Mouse (Mus musculus): ENCODE results near the gene Retreg1. TPM values are rescaled to one million over a fixed set of nuclear protein-coding genes. Genes with fewer than 3 reads are reported as not detected.

Retreg1 gene
- polyA plus RNA-seq, 1 experiment from 2014 or later = 44.9 TPM

DNA sequence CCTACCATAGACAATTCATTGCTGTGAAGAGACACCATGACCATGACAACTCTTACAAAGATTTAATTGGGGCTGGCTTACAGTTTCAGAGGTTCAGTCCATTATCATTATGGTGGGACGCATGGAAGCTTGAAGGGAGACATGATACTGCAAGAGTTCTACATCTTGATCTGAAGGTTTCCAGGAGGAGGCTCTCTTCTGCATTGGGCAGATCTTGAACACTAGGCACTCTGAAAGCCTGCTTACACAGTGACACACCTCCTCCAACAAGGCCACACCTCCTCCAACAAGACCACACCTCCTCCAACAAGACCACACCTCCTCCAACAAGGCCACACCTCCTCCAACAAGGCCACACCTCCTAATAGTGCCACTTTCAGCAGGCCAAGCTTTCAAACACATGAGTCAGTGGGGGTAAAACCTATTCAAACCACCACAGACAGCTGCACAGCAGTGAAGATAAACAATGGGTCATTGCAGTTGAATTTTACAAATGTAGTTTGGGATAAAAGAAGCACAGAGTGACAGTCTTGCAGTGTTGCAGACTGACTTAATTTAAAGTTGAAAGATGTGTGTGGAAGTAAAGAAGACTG is 4.7 kb downstream of the Retreg1 start:
- Histone ChIP-seq H3K36me3 (ENCODE audit: inconsistent target) (no peaks in the 10 kb centered on the region; the same call in 1 of the 2 replicates), H3K4me3 (ENCODE audit: inconsistent target) (no peak overlapping the region), H3K79me2 (ENCODE audit: inconsistent target) (peaks cover 93% of the 10 kb centered on the region), H3K27ac (no peak overlapping the region)
- WGBS (ENCODE audit: missing documents) = 92% methylated on average over 1 of the region's 1 CpGs

GRCm38 (mm10) chr15:25850552-25850951 is 7.6 kb downstream of the Retreg1 start:
- H3K27ac ChIP-seq = no peak overlapping the region
- WGBS (ENCODE audit: missing documents) = 96% methylated on average over 10 of the region's 11 CpGs
- H3K4me3 ChIP-seq (ENCODE audit: inconsistent target) = no peak overlapping the region
- no peaks in the 10 kb centered on the region; the same call in 1 of the 2 replicates for H3K36me3 ChIP-seq (ENCODE audit: inconsistent target)
- H3K79me2 ChIP-seq (ENCODE audit: inconsistent target) = peaks cover 100% of the 10 kb centered on the region

DNA sequence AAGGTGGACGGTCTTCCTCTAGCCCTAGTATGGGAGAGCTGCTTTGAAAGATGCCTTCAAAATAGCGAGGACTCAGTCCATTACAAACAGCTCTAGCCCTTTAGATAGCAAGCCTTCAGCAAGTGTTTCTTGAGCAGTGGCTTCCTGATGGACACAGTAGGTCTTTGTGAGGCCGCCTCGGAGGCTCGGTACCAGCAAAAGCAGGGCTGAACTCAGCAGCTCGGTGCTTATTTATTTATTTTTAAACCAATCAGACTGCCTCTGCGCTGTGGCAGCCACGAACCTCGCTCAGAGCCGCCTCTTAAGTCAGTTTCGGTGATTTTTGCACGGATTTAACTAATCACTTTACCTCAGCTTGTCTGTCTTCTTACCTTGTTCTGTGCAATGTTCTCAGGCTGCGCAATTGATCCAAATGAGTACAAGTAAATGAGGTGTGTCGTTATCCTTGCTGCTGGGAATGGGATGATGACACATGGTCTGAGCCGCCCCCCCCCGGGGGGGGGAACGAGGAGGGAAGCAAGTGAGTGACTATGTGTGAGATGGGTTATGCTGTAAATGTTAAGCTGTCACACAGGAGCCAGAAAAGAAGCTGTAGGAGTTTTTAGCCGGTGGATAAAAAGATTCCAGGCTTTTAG is 11.4 kb downstream of the Retreg1 start:
- H3K4me3 ChIP-seq (ENCODE audit: inconsistent target) = no peak overlapping the region
- peaks cover 100% of the 10 kb centered on the region for H3K79me2 ChIP-seq (ENCODE audit: inconsistent target)
- H3K36me3 ChIP-seq (ENCODE audit: inconsistent target) = no peaks in the 10 kb centered on the region; the same call in 1 of the 2 replicates
- WGBS (ENCODE audit: missing documents) = 88% methylated on average over 16 of the region's 18 CpGs
- no peak overlapping the region for H3K27ac ChIP-seq

DNA sequence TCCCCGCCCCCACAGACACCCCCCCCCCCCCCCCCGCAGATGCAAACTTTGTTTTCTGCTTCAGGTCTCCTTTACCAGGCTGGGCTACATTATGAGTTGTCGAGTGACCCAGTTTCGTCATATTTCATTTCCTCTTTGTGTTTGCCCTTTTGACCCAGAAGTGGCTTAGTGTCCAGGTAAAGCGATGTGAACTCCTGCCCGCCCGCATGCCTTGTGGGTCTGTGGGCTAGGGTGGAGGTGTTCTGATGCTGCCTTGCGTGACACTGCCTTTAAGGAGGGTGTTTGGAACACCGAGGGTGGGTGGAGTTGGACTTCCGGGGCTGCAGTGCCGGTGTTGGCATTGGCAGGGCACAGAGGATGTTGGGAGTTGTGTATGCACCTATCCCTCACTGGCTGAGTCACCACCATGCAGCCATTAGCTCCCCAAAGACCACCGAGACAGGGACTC is 15.7 kb downstream of the Retreg1 start:
- WGBS (ENCODE audit: missing documents) = 46% methylated on average over 10 of the region's 12 CpGs
- Histone ChIP-seq H3K79me2 (ENCODE audit: inconsistent target) (peaks cover 89% of the 10 kb centered on the region), H3K4me3 (ENCODE audit: inconsistent target) (no peak overlapping the region), H3K27ac (no peak overlapping the region), H3K36me3 (ENCODE audit: inconsistent target) (no peaks in the 10 kb centered on the region)

GRCm38 (mm10) chr15:25859469-25859868 is 16.5 kb downstream of the Retreg1 start:
- H3K27ac ChIP-seq = no peak overlapping the region
- no peaks in the 10 kb centered on the region for H3K36me3 ChIP-seq (ENCODE audit: inconsistent target)
- peaks cover 89% of the 10 kb centered on the region for H3K79me2 ChIP-seq (ENCODE audit: inconsistent target)
- WGBS (ENCODE audit: missing documents) = 31% methylated on average over 3 of the region's 3 CpGs
- no peak overlapping the region for H3K4me3 ChIP-seq (ENCODE audit: inconsistent target)

GRCm38 (mm10) chr15:25861900-25862299 is 18.9 kb downstream of the Retreg1 start:
- Histone ChIP-seq H3K36me3 (ENCODE audit: inconsistent target) (no peaks in the 10 kb centered on the region), H3K27ac (peak overlapping the region; percentile 53), H3K79me2 (ENCODE audit: inconsistent target) (peaks cover 89% of the 10 kb centered on the region), H3K4me3 (ENCODE audit: inconsistent target) (no peak overlapping the region)
- 27% methylated on average over 6 of the region's 7 CpGs for WGBS (ENCODE audit: missing documents)

DNA sequence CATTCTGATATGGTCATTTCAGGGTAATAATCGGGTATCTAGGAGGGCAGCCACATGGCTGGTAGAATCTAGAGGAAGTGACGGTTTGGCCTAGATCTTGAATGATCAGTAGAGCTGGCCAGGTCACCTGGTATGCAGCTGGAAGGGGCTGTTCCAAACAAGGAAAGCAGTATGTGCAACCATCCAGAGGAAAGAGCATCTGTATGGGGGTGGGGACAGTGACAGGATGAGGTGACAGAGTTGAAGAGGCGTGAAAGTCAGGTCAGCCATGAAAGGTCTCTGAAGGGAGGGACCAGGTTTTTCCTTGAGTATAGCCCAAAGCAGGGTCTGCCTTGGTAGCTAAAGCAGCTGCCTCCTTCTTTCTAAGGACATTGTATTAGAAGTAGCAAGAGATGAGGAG is 22.6 kb downstream of the Retreg1 start:
- Histone ChIP-seq H3K79me2 (ENCODE audit: inconsistent target) (peaks cover 89% of the 10 kb centered on the region), H3K4me3 (ENCODE audit: inconsistent target) (no peak overlapping the region), H3K36me3 (ENCODE audit: inconsistent target) (no peaks in the 10 kb centered on the region), H3K27ac (no peak overlapping the region)
- 90% methylated on average over 3 of the region's 3 CpGs for WGBS (ENCODE audit: missing documents)

DNA sequence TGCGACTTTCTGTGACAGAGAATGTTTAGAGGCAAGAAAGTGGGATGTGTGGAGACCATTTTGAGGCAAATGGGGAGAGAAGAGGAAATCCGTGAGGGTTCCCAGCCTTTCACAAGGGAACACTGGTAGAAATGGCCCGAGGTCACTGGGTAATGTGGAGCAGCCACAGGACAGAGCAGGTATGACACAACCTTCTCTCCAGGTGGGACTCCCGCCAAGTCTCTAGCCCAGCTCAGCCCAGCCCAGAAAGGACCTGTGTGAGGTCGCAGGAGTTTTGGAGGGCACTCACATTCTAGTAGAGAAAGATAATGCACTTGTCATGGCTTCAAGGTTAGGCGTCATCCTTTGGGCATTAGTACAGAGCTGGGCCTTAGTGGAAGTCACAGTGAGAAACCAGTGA is 23.1 kb downstream of the Retreg1 start:
- Histone ChIP-seq H3K79me2 (ENCODE audit: inconsistent target) (peaks cover 89% of the 10 kb centered on the region), H3K36me3 (ENCODE audit: inconsistent target) (no peaks in the 10 kb centered on the region), H3K27ac (no peak overlapping the region), H3K4me3 (ENCODE audit: inconsistent target) (no peak overlapping the region)
- 91% methylated on average over 6 of the region's 6 CpGs for WGBS (ENCODE audit: missing documents)

- no peaks in the 10 kb centered on the region for H3K36me3 ChIP-seq (ENCODE audit: inconsistent target)
- H3K79me2 ChIP-seq (ENCODE audit: inconsistent target) = peaks cover 97% of the 10 kb centered on the region
- H3K27ac ChIP-seq = peak overlapping the region; percentile 21; the same call in 1 of the 2 replicates
- H3K4me3 ChIP-seq (ENCODE audit: inconsistent target) = no peak overlapping the region
- WGBS (ENCODE audit: missing documents) = 55% methylated on average over 5 of the region's 5 CpGs
Observed at GRCm38 (mm10) chr15:25869129-25869528, 26.1 kb downstream of the Retreg1 start.

DNA sequence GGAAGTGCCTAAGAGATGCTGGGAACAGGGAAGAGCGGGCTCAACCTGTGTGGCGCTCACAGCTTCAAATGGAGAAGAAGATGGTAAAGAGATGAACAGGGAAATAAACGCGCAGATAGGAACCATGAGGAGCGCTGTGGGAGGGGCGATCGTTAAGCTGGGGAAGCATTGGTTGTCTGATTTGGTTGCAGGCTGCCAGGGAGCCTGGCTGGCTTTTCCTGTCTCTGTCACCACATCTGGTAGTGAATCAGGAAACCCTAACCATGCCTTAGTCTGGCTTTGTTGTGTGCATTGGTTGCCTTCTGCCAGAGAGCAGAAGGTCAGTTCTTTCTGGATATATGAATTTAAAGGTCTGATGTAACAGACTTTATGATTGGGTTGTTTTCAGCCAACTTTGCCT is 28.5 kb downstream of the Retreg1 start:
- 36% methylated on average over 7 of the region's 7 CpGs for WGBS (ENCODE audit: missing documents)
- Histone ChIP-seq H3K36me3 (ENCODE audit: inconsistent target) (no peaks in the 10 kb centered on the region), H3K27ac (no peak overlapping the region), H3K4me3 (ENCODE audit: inconsistent target) (no peak overlapping the region), H3K79me2 (ENCODE audit: inconsistent target) (peaks cover 97% of the 10 kb centered on the region)

GRCm38 (mm10) chr15:25872118-25872517 is 29.1 kb downstream of the Retreg1 start:
- Histone ChIP-seq H3K4me3 (ENCODE audit: inconsistent target) (no peak overlapping the region), H3K79me2 (ENCODE audit: inconsistent target) (peaks cover 97% of the 10 kb centered on the region), H3K27ac (no peak overlapping the region), H3K36me3 (ENCODE audit: inconsistent target) (no peaks in the 10 kb centered on the region)
- 92% methylated on average over 9 of the region's 9 CpGs for WGBS (ENCODE audit: missing documents)

GRCm38 (mm10) chr15:25872657-25873056 is 29.7 kb downstream of the Retreg1 start:
- H3K36me3 ChIP-seq (ENCODE audit: inconsistent target) = no peaks in the 10 kb centered on the region
- whole genome bisulfite sequencing (ENCODE audit: missing documents) = 87% methylated on average over 9 of the region's 9 CpGs
- H3K27ac ChIP-seq = no peak overlapping the region
- peaks cover 97% of the 10 kb centered on the region for H3K79me2 ChIP-seq (ENCODE audit: inconsistent target)
- no peak overlapping the region for H3K4me3 ChIP-seq (ENCODE audit: inconsistent target)

DNA sequence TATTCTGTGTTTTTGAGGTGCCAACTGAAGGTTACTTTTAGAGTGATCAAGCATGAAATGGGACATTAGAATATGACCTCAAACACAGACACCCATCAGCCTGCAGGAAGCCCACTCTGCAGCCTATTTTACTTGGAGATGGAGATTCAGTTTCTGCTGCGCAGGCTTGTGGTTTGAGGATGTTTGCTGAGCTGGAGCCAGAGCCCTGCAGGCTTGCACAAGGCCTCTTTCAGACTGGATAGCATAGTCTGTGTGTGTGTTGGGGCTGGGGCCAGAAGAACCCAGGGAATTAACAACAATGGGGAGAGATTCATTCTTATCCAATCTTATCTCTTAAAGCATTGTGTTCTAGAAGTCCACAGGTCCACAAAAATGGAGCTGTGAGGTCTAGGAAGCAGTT is 30.6 kb downstream of the Retreg1 start:
- H3K4me3 ChIP-seq (ENCODE audit: inconsistent target) = no peak overlapping the region
- WGBS (ENCODE audit: missing documents) = 15% methylated on average over 1 of the region's 1 CpGs
- no peaks in the 10 kb centered on the region for H3K36me3 ChIP-seq (ENCODE audit: inconsistent target)
- H3K79me2 ChIP-seq (ENCODE audit: inconsistent target) = peaks cover 97% of the 10 kb centered on the region
- H3K27ac ChIP-seq = no peak overlapping the region

- Histone ChIP-seq H3K36me3 (ENCODE audit: inconsistent target) (no peaks in the 10 kb centered on the region), H3K27ac (no peak overlapping the region), H3K79me2 (ENCODE audit: inconsistent target) (peaks cover 97% of the 10 kb centered on the region), H3K4me3 (ENCODE audit: inconsistent target) (no peak overlapping the region)
- WGBS (ENCODE audit: missing documents) = 86% methylated on average over 15 of the region's 15 CpGs
Observed at GRCm38 (mm10) chr15:25876601-25877161, 33.7 kb downstream of the Retreg1 start.

- Histone ChIP-seq H3K79me2 (ENCODE audit: inconsistent target) (peaks cover 97% of the 10 kb centered on the region), H3K4me3 (ENCODE audit: inconsistent target) (no peak overlapping the region), H3K27ac (no peak overlapping the region), H3K36me3 (ENCODE audit: inconsistent target) (no peaks in the 10 kb centered on the region)
- WGBS (ENCODE audit: missing documents) = 94% methylated on average over 7 of the region's 7 CpGs
Observed at GRCm38 (mm10) chr15:25877798-25878197, 34.8 kb downstream of the Retreg1 start.

Measured in macrophage (primary cell).